Mouse (Mus musculus) C2C12 (cell line): ENCODE results near the gene H2-M11.

ENCODE experiments used
- CEBPB ChIP-seq: IDR thresholded peaks from one replicate; pipeline ENCODE4 v1.6.1; 2011; ENCODE audit warnings: low read depth, mild to moderate bottlenecking, control low read depth, moderate library complexity
- CTCF ChIP-seq: IDR thresholded peaks from one replicate; pipeline ENCODE4 v1.5.1; 2011; ENCODE audit not compliant: control insufficient read depth, insufficient read depth, insufficient read length
- MAX ChIP-seq: IDR thresholded peaks from one replicate; pipeline ENCODE4 v1.6.1; 2011; ENCODE audit warnings: mild to moderate bottlenecking, control low read depth
- MYOD1 ChIP-seq: IDR thresholded peaks from one replicate; pipeline ENCODE4 v1.6.1; 2011; ENCODE audit warnings: low read depth; ENCODE audit not compliant: control insufficient read depth, insufficient read length
- USF1 ChIP-seq: IDR thresholded peaks from one replicate; pipeline ENCODE4 v1.6.1; 2011; ENCODE audit warnings: low read depth, mild to moderate bottlenecking, control low read depth, moderate library complexity

DNA sequence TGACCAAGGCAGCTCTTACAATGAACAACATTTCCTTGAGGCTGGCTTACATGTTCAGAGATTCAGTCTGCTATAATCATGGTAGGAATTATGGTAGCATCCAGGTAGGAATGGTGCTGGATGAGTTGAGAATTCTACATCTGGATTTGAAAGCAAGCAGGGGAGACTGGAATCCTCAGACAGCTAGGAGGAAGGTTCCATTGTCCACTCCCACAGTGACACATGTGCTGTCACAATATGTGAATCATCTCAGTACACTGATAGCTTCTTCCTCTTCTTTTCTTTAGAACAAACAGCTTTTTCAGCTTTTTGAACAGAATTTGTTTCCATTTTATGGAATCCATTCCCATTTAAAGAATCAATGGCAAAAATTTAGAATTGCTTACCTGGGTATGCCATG is 43.0 kb upstream of the H2-M11 start:
- TF ChIP-seq CTCF (no peak), USF1 (no peak), MAX (no peak), MYOD1 (no peak), CEBPB (no peak)
